Mouse (Mus musculus) embryonic facial prominence, embryonic 14.5 days (tissue): ENCODE results near the gene Cdc25a. TPM values are rescaled to one million over a fixed set of nuclear protein-coding genes. Genes with fewer than 3 reads are reported as not detected.

Experiments used
- ATAC-seq: fragments of 200-750 bp; cut with Nextera tagmentation; 2 replicates; pipeline ENCODE4 v1.8.0; 2017; ENCODE audit warnings: low read depth, moderate number of reproducible peaks, moderate TSS enrichment
- DNase-seq: peaks from one replicate; pipeline ENCODE4 v3.0.0-alpha.2; 2015; ENCODE audit warnings: low spot score
- H3K27ac ChIP-seq: fragments of 300-500 bp; sonication (generic); replicated peaks from 2 replicates; pipeline ENCODE4 v1.5.1; 2014; ENCODE audit warnings: low read depth, mild to moderate bottlenecking, low read length, moderate library complexity
- H3K27me3 ChIP-seq: fragments of 300-500 bp; sonication (generic); replicated peaks from 2 replicates; pipeline ENCODE4 v1.6.1; 2014; ENCODE audit warnings: low read length; ENCODE audit not compliant: control insufficient read depth, insufficient read depth
- H3K36me3 ChIP-seq: fragments of 300-500 bp; sonication (generic); 2 replicates; pipeline ENCODE4 v1.6.1; 2014; ENCODE audit warnings: low read length, mixed read lengths; ENCODE audit not compliant: control insufficient read depth, insufficient read depth
- H3K4me1 ChIP-seq: fragments of 300-500 bp; sonication (generic); 2 replicates; pipeline ENCODE4 v1.6.1; 2014; ENCODE audit warnings: antibody characterized with exemption, low read length; ENCODE audit not compliant: control insufficient read depth, insufficient read depth
- H3K4me2 ChIP-seq: fragments of 300-500 bp; sonication (generic); 2 replicates; pipeline ENCODE4 v1.6.1; 2014; ENCODE audit warnings: low read depth, mild to moderate bottlenecking, low read length, moderate library complexity, mixed read lengths
- H3K4me3 ChIP-seq: fragments of 300-500 bp; sonication (generic); 2 replicates; pipeline ENCODE4 v1.5.1; 2014; ENCODE audit warnings: low read depth, mild to moderate bottlenecking, low read length
- H3K9ac ChIP-seq: fragments of 300-500 bp; sonication (generic); 2 replicates; pipeline ENCODE4 v1.6.1; 2014; ENCODE audit warnings: low read depth, mild to moderate bottlenecking, low read length, moderate library complexity, mixed read lengths
- H3K9me3 ChIP-seq: fragments of 300-500 bp; sonication (generic); 2 replicates; pipeline ENCODE4 v1.6.1; 2016; ENCODE audit warnings: low read length; ENCODE audit not compliant: control insufficient read depth
- WGBS: fragments of 180-500 bp; shearing (Covaris S2); extraction: QIAGEN DNeasy Blood & Tissue Kit; methylation state at CpG from one replicate; pipeline ENCODE4 v1.1.7; 2014; 5-methylcytosine and 5-hydroxymethylcytosine counted together
- polyA plus RNA-seq: library from polyadenylated mRNA; unstranded; fragments of >200 nt; fragmentation: Nextera tagmentation; extraction: Ambion mirVana; gene quantifications from 2 replicates; pipeline ENCODE4 v1.2.1, GENCODE M21; 2014

Cdc25a gene
- polyA plus RNA-seq, 1 experiment from 2014 or later = 24.5 TPM

DNA sequence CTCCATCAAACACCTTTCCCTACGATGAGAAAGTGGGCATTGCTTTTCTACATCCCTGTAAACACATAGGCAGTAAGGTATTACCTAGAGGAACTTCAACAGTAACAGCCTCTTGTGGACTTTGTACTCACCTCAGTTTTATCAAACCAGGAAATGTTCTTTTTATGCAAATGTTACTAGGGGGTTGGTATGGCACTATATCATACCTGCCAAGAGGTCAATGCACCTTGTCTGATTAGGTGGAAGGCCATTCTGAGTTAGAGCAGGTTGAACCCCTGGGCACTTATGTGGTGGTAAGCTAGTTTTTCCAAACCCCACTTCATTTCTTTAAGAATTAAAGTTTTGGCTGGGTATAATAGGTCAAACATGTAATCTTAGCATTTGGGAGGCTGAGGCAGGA lies 3.9 kb downstream of the Cdc25a start:
- DNase-seq (no peak), ATAC-seq (no peak)
- H3K9me3 ChIP-seq = no peaks in the 10 kb centered on the region
- WGBS = 97% methylated on average over 1 of the region's 1 CpGs
- H3K27ac ChIP-seq = no peak overlapping the region
- H3K4me1 ChIP-seq = no peaks in the 10 kb centered on the region; the same call in 1 of the 2 replicates
- peaks cover 70% of the 10 kb centered on the region for H3K36me3 ChIP-seq
- no peaks in the 10 kb centered on the region for H3K27me3 ChIP-seq
- H3K4me3 ChIP-seq = no peak overlapping the region
- H3K9ac ChIP-seq = no peak overlapping the region
- H3K4me2 ChIP-seq = no peak overlapping the region

DNA sequence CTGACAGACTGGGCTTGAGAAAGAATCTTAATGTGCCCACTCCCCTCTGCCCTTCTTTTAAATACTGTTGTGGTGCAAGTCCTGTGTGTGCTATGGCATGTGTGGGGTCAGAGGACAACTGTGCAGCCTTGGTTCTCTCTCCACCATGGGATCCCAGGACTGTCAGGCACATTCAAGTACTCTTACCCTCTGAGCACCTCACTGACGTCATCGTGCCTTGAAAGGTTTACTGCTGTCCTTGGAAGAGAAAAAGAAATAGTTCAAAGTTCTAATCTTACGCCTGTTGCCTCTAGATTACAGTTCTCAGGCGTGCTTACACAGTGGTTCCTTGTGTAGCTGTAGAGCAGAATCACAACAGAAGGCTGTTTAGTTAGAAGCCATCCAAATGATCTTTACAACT lies 10.9 kb downstream of the Cdc25a start:
- 81% methylated on average over 4 of the region's 4 CpGs for WGBS
- Histone ChIP-seq H3K9me3 (no peaks in the 10 kb centered on the region), H3K27me3 (no peaks in the 10 kb centered on the region), H3K9ac (no peak overlapping the region), H3K27ac (no peak overlapping the region), H3K36me3 (peaks cover 100% of the 10 kb centered on the region), H3K4me3 (no peak overlapping the region), H3K4me1 (no peaks in the 10 kb centered on the region), H3K4me2 (no peak overlapping the region)
- DNase-seq (no peak), ATAC-seq (no peak)

DNA sequence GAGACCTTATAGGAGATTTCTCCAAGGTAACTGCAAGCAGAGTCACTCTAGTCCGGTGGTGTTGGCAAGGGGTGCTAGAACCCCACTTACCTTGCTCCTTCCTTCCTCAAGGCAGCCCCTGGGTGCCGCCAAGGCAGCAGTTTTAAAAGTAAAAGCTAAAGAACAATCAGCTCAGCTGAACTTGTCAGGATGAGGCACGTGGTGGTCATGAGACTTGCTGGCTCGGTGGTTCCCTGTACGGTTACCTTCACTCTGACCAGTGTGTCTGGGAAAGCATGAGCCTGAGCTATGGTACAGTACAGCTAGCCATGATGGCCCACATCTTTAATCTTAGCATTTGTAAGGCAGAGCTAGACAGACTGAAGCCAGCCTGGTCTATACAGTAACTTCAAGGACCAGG lies 11.9 kb downstream of the Cdc25a start:
- no peak overlapping the region for H3K9ac ChIP-seq
- WGBS = 93% methylated on average over 5 of the region's 5 CpGs
- peaks cover 100% of the 10 kb centered on the region for H3K36me3 ChIP-seq
- no peaks in the 10 kb centered on the region for H3K27me3 ChIP-seq
- H3K9me3 ChIP-seq = no peaks in the 10 kb centered on the region
- no peak for ATAC-seq
- no peaks in the 10 kb centered on the region for H3K4me1 ChIP-seq
- H3K27ac ChIP-seq = no peak overlapping the region
- no peak overlapping the region for H3K4me3 ChIP-seq
- no peak for DNase-seq
- no peak overlapping the region for H3K4me2 ChIP-seq

DNA sequence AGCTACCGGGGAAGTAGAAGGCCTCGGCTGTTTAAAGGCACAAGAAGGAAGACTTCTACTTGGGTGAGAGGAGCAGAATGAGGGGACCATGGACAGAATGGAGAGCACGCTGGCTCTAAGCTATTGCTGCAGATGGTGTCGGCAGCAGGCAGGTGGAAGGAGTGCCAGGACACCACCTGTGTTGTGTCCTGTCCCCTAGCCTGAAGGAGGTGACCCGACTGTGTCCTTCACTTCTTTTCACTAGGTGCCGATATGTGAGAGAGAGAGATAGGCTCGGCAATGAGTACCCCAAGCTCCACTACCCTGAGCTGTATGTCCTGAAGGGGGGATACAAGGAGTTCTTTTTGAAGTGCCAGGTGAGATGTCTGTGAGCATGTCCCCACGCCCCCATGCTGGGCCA lies 16.1 kb downstream of the Cdc25a start:
- DNase-seq (no peak), ATAC-seq (no peak)
- Histone ChIP-seq H3K4me3 (no peak overlapping the region), H3K4me1 (0 out of 2 replicates have a peak, but pooled peaks cover 5% of the 10 kb centered on the region), H3K9me3 (no peaks in the 10 kb centered on the region), H3K4me2 (no peak overlapping the region), H3K27me3 (no peaks in the 10 kb centered on the region), H3K9ac (no peak overlapping the region), H3K36me3 (peaks cover 86% of the 10 kb centered on the region), H3K27ac (no peak overlapping the region)
- WGBS = 91% methylated on average over 8 of the region's 8 CpGs

DNA sequence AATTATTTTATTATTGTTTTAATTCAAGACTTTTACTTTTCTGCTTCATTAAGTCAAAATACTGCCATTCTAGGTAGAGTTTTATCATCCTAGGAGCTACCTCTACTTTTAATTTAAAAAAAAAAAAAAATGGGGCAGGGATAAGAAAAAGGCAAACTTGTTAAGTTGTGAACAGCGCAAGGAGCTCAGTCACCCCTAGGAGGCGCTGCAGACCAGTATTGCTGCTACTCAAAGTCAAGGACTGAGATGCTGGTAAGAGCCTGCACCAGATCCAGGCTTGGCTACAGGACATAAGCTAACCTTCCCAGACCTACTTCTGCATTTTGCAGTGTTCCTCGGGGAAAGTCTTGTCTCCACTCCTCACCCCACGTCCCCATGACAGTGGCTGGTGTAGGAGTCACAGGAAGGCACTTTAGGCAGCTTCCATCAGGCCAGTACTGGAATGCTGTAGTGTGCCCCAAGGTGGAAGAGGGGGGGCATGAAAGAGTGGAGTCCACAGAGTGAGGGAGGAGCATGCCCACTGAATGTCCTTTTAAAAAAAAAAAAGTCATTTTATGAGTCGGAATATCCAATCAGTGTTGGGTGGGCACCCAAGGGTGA lies 17.4 kb downstream of the Cdc25a start:
- DNase-seq = peak; percentile 78
- Histone ChIP-seq H3K9ac (no peak overlapping the region), H3K27ac (no peak overlapping the region), H3K4me2 (no peak overlapping the region), H3K4me3 (no peak overlapping the region), H3K36me3 (peaks cover 73% of the 10 kb centered on the region), H3K4me1 (0 out of 2 replicates have a peak, but pooled peaks cover 5% of the 10 kb centered on the region), H3K27me3 (no peaks in the 10 kb centered on the region), H3K9me3 (no peaks in the 10 kb centered on the region)
- WGBS = 64% methylated on average over 5 of the region's 5 CpGs
- ATAC-seq = no peak

DNA sequence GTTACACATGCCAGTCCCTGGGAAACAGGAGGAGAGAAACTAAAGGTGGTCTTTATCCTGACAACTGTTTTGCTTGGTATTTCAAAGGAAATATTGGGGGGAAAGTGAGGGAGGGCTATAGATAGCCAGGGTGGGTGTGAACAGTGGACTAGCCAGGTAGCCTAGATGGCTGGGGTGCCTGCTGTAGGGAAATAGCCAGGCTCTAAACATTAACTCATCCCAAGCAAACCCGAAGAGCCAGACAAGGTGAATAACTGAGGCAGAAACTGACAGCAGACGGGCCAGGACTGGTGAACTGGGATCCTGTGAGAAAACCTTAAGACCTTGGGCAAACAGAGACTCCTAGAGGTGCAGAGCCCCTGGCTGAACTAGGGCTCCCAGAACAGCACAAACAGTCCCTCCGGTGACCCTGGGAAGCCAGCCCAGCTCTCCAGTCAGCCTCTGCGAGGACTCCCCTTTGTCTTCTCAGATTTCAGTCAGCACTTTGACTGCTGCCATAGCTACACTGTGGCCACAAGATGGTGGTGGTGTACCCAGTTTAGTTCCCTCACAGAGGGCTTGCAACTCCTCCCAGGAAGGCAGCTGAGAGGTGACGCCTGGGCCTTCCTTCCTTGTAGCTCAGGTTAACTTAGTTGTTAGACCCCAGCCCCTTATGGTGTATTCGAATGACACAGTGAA lies 19.2 kb downstream of the Cdc25a start:
- no peak overlapping the region for H3K4me3 ChIP-seq
- peak; percentile 92 for ATAC-seq
- H3K4me2 ChIP-seq = no peak overlapping the region
- 0 out of 2 replicates have a peak, but pooled peaks cover 5% of the 10 kb centered on the region for H3K4me1 ChIP-seq
- no peaks in the 10 kb centered on the region for H3K27me3 ChIP-seq
- peak overlapping the region; percentile 72 for H3K27ac ChIP-seq
- H3K36me3 ChIP-seq = peaks cover 55% of the 10 kb centered on the region
- peak; percentile 96 for DNase-seq
- no peaks in the 10 kb centered on the region for H3K9me3 ChIP-seq
- 23% methylated on average over 6 of the region's 6 CpGs for WGBS
- peak overlapping the region; percentile 32 for H3K9ac ChIP-seq

DNA sequence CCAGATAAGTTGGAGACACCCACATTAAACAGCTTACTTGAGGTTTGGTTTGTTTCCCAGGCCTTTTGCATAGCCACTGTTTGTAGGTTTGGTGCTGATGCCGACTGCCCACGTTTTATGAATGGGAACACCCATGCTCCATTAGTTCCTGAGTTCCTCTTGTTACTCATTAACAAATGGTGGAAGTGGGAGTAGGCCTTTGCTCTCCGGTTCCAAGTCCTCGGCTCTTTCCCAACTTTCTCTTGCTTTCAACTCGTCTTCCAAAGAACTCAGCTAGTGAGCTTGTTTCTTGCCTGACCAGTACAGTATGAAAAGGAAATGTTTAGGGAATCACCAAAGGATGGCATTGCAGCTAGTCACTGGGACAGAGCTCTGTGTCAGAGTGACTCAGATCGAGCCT lies 20.2 kb downstream of the Cdc25a start:
- Histone ChIP-seq H3K4me2 (no peak overlapping the region), H3K27ac (no peak overlapping the region), H3K4me3 (no peak overlapping the region), H3K4me1 (0 out of 2 replicates have a peak, but pooled peaks cover 5% of the 10 kb centered on the region), H3K27me3 (no peaks in the 10 kb centered on the region), H3K9me3 (no peaks in the 10 kb centered on the region), H3K9ac (no peak overlapping the region), H3K36me3 (peaks cover 45% of the 10 kb centered on the region)
- ATAC-seq (no peak), DNase-seq (no peak)
- WGBS = 90% methylated on average over 6 of the region's 6 CpGs

DNA sequence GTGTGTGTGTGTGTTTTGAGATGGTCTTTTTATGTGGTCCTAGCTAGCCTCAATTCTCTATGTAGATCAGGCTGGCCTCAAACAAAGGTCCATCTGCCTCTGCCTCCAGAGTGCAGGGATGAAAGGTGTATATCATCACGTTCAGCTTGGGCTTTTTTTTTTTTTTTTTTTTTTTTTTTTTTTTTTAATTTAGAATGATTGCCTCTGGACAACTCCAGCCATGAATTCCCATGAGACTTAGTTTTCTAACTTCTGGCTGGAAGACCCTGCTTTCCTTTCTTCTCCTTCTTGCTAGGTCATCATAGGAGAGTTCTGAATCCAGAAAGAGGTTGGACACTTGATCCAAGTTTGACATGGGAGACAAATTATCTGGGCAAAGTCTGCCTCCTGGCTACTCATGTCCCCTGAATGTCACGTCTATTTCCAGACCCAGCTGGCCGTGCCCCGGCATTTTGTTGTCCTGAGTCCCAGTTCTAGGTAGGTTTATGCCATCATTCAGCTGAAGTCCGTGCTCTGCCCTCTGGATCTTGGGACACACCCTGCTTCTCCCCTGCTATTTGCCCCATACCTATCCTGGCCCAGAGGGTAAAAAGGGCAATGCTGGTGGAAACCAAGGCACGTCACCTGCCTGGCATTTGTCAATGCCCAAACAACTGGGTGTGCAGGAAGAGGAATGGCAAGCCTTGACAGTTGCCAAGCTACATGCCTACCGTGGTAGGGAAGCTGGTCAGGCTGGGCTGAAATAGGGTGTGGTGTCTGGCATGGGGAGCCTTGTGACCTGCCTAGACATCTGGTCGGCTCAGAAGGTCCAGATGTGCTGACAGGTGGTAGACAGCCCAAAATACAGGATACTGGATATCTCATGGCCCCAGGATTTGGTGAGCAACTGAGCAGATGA lies 21.1 kb downstream of the Cdc25a start:
- ATAC-seq (no peak), DNase-seq (no peak)
- H3K27ac ChIP-seq = no peak overlapping the region
- H3K36me3 ChIP-seq = peaks cover 36% of the 10 kb centered on the region
- 77% methylated on average over 8 of the region's 8 CpGs for WGBS
- no peaks in the 10 kb centered on the region for H3K27me3 ChIP-seq
- H3K4me3 ChIP-seq = no peak overlapping the region
- H3K4me2 ChIP-seq = no peak overlapping the region
- H3K4me1 ChIP-seq = 0 out of 2 replicates have a peak, but pooled peaks cover 5% of the 10 kb centered on the region
- no peak overlapping the region for H3K9ac ChIP-seq
- H3K9me3 ChIP-seq = no peaks in the 10 kb centered on the region
